Comparison of ENCODE assay signal across 17 mouse cellular contexts in genomic region chr5:36326057-36327010, GRCm38 (mm10).
A peak's percentile ranks its signal among the peaks of the same experiment; 100 is the strongest.
DNase-seq lines count a peak whose midpoint lies in the region; ATAC-seq and TF ChIP-seq lines count a peak whose summit lies in the region.
"Had no signal": no experiment of that assay in that cellular context is flagged by ENCODE, and none has a peak within 500 bp of the region (broad histone marks: within the 10 kb centered on the region; RNA-seq: fewer than 3 reads in every experiment).

No protein-coding gene starts in this region.

- no peak for TF ChIP-seq POLR2A in spleen, adult 2 months (IDR thresholded peaks at IDR 0.05; ENCODE audit: low read depth, low read length)

- H3K9me3 ChIP-seq in embryonic facial prominence, embryonic 10.5 days = no peaks in the 10 kb centered on the region
- H3K9me3 ChIP-seq: hindbrain, embryonic 13.5 days; limb, embryonic 15.5 days; midbrain, embryonic 12.5 days had no signal

- ATAC-seq in megakaryocyte, adult 5-6 weeks (ENCODE audit: poor library complexity, severe bottlenecking) = no peak

- no peak for TF ChIP-seq CTCF in spleen, adult 2 months (IDR thresholded peaks at IDR 0.05; ENCODE audit: extremely low read depth, insufficient read depth, insufficient read length, insufficient replicate concordance)

- H3K27ac ChIP-seq in spleen, adult 2 months (ENCODE audit: insufficient read depth, low read length) = 0 out of 2 replicates have a peak overlapping the region, but pooled peaks have one; percentile 10
- H3K27ac ChIP-seq in embryonic facial prominence, embryonic 10.5 days (replicated peaks) = 0 out of 2 replicates have a peak overlapping the region, but pooled peaks have one; percentile 15
- H3K27ac ChIP-seq: hindbrain, embryonic 13.5 days; left cerebral cortex, adult 2 months; limb, embryonic 15.5 days; midbrain, embryonic 12.5 days had no signal

- H3K4me1 ChIP-seq in spleen, adult 2 months (ENCODE audit: control insufficient read depth, insufficient read depth, insufficient read length) = peaks cover 8% of the 10 kb centered on the region
- H3K4me1 ChIP-seq in embryonic facial prominence, embryonic 10.5 days = peaks cover 33% of the 10 kb centered on the region

- H3K4me3 ChIP-seq in spleen, adult 2 months (ENCODE audit: extremely low read depth, insufficient read depth, insufficient read length) = no peak overlapping the region
- H3K4me3 ChIP-seq in embryonic facial prominence, embryonic 10.5 days = no peak overlapping the region
- H3K4me3 ChIP-seq: hindbrain, embryonic 13.5 days; left cerebral cortex, adult 2 months; limb, embryonic 15.5 days; midbrain, embryonic 12.5 days; myocyte had no signal

- H3K36me3 ChIP-seq in spleen, adult 2 months (ENCODE audit: control insufficient read depth, insufficient read depth, low read length) = no peaks in the 10 kb centered on the region
- no peaks in the 10 kb centered on the region for H3K36me3 ChIP-seq in embryonic facial prominence, embryonic 10.5 days (replicated peaks)
- H3K36me3 ChIP-seq: hindbrain, embryonic 13.5 days; limb, embryonic 15.5 days; midbrain, embryonic 12.5 days had no signal

- WGBS in spleen, adult 2 months = 78% methylated on average over 9 of the region's 9 CpGs
- 86% methylated on average over 9 of the region's 9 CpGs for WGBS in embryonic facial prominence, embryonic 10.5 days

- DNase-seq in cerebellum, postnatal 14 days = peak; percentile 41 to 53
- no peak for DNase-seq in cerebellum, adult 11-12 months
- DNase-seq in spleen, adult 2 months (ENCODE audit: low read depth in 1 of 2, low spot score in 2 of 2) = no peak
- no peak for DNase-seq in spleen, adult 18-20 months
- no peak for DNase-seq in embryonic facial prominence, embryonic 10.5 days (ENCODE audit: low spot score)
- DNase-seq in thymus, postnatal 4 days = peak; percentile 21
- DNase-seq in c-Kit-positive CD71-positive TER-119-positive erythroid progenitor cells, embryonic 14.5 days (ENCODE audit: low spot score) = no peak
- DNase-seq: B cell, adult 2 months; gastrocnemius, postnatal 14 days; kidney, adult 2 months; kidney, postnatal 25 days had no signal

- no peaks in the 10 kb centered on the region for H3K27me3 ChIP-seq in spleen, adult 2 months (ENCODE audit: control insufficient read depth, insufficient read depth, low read length)
- no peaks in the 10 kb centered on the region for H3K27me3 ChIP-seq in embryonic facial prominence, embryonic 10.5 days (replicated peaks; ENCODE audit: low read depth, poor library complexity, severe bottlenecking)
- H3K27me3 ChIP-seq: hindbrain, embryonic 13.5 days; limb, embryonic 15.5 days; midbrain, embryonic 12.5 days had no signal

Comparison
In these comparisons a context has a peak if more than half of its experiments do, and no peak if none do; other contexts are left out.
1. DNase-seq: peak in cerebellum, postnatal 14 days (2 of 2) and thymus, postnatal 4 days (single experiment); none in cerebellum, adult 11-12 months (single experiment), spleen, adult 2 months (0 of 2), spleen, adult 18-20 months (0 of 2), embryonic facial prominence, embryonic 10.5 days (single experiment) and c-Kit-positive CD71-positive TER-119-positive erythroid progenitor cells, embryonic 14.5 days (single experiment).